Mouse (Mus musculus): ENCODE data around the gene Zscan29. TPM values are rescaled to one million over a fixed set of nuclear protein-coding genes. Genes with fewer than 3 reads are reported as not detected.

The Zscan29 gene
- polyA plus RNA-seq, 1 experiment = 3.5 TPM

GRCm38 (mm10) chr2:121178828-121179479 lies 8.0 kb upstream of the Zscan29 start:
- H3K27ac ChIP-seq (ENCODE audit: insufficient read depth, low read length) = no peak overlapping the region
- TF ChIP-seq POLR2A (IDR thresholded peaks at IDR 0.05; ENCODE audit: extremely low read depth, insufficient read depth, low read length) (no peak), CTCF (IDR thresholded peaks at IDR 0.05; ENCODE audit: extremely low read depth, insufficient read depth, low read length) (no peak)
- no peak overlapping the region for H3K4me3 ChIP-seq (ENCODE audit: insufficient read depth, low read length)
- H3K4me1 ChIP-seq (ENCODE audit: control insufficient read depth, insufficient read depth, low read length) = no peaks in the 10 kb centered on the region

GRCm38 (mm10) chr2:121170481-121170971 lies 399 bp downstream of the Zscan29 start, which contains the start of gene Tubgcp4:
Gene Tubgcp4, plus strand, starts transcription at chr2:121170654.
- H3K4me3 ChIP-seq (ENCODE audit: insufficient read depth, low read length) = peak within 1 kb of the TSS; percentile 97
- TF ChIP-seq POLR2A (IDR thresholded peaks at IDR 0.05; ENCODE audit: extremely low read depth, insufficient read depth, low read length) (no peak), CTCF (IDR thresholded peaks at IDR 0.05; ENCODE audit: extremely low read depth, insufficient read depth, low read length) (no peak)
- peaks cover 2% of the 10 kb centered on the region for H3K4me1 ChIP-seq (ENCODE audit: control insufficient read depth, insufficient read depth, low read length)

GRCm38 (mm10) chr2:121169902-121170301 lies 1.0 kb downstream of the Zscan29 start:
- no peak overlapping the region for H3K27ac ChIP-seq (ENCODE audit: insufficient read depth, low read length)

More at GRCm38 (mm10) chr2:121170481-121170971, 399 bp downstream of the Zscan29 start, which contains the start of gene Tubgcp4:
- H3K27ac ChIP-seq (ENCODE audit: insufficient read depth, low read length) = peak within 1 kb of the TSS; percentile 89

GRCm38 (mm10) chr2:121169173-121169572 lies 1.8 kb downstream of the Zscan29 start:
- peaks cover 2% of the 10 kb centered on the region for H3K4me1 ChIP-seq (ENCODE audit: control insufficient read depth, insufficient read depth, low read length)
- TF ChIP-seq CTCF (IDR thresholded peaks at IDR 0.05; ENCODE audit: extremely low read depth, insufficient read depth, low read length) = no peak
- TF ChIP-seq POLR2A (IDR thresholded peaks at IDR 0.05; ENCODE audit: extremely low read depth, insufficient read depth, low read length) = no peak
- H3K27ac ChIP-seq (ENCODE audit: insufficient read depth, low read length) = no peak overlapping the region
- H3K4me3 ChIP-seq (ENCODE audit: insufficient read depth, low read length) = no peak overlapping the region; the same call in 1 of the 2 replicates

More at GRCm38 (mm10) chr2:121169902-121170301, 1.0 kb downstream of the Zscan29 start:
- H3K4me1 ChIP-seq (ENCODE audit: control insufficient read depth, insufficient read depth, low read length) = peaks cover 2% of the 10 kb centered on the region
- no peak for TF ChIP-seq CTCF (IDR thresholded peaks at IDR 0.05; ENCODE audit: extremely low read depth, insufficient read depth, low read length)
- TF ChIP-seq POLR2A (IDR thresholded peaks at IDR 0.05; ENCODE audit: extremely low read depth, insufficient read depth, low read length) = no peak
- peak overlapping the region; percentile 97 for H3K4me3 ChIP-seq (ENCODE audit: insufficient read depth, low read length)

- Histone ChIP-seq H3K4me3 (ENCODE audit: insufficient read depth, low read length) (no peak overlapping the region), H3K27ac (ENCODE audit: insufficient read depth, low read length) (no peak overlapping the region), H3K4me1 (ENCODE audit: control insufficient read depth, insufficient read depth, low read length) (no peaks in the 10 kb centered on the region)
- TF ChIP-seq POLR2A (IDR thresholded peaks at IDR 0.05; ENCODE audit: extremely low read depth, insufficient read depth, low read length) = no peak
- TF ChIP-seq CTCF (IDR thresholded peaks at IDR 0.05; ENCODE audit: extremely low read depth, insufficient read depth, low read length) = no peak
Measured at GRCm38 (mm10) chr2:121153100-121153499, 17.8 kb downstream of the Zscan29 start.

GRCm38 (mm10) chr2:121149679-121150078 lies 21.2 kb downstream of the Zscan29 start:
- Histone ChIP-seq H3K4me1 (ENCODE audit: control insufficient read depth, insufficient read depth, low read length) (no peaks in the 10 kb centered on the region), H3K27ac (ENCODE audit: insufficient read depth, low read length) (no peak overlapping the region), H3K4me3 (ENCODE audit: insufficient read depth, low read length) (no peak overlapping the region)
- TF ChIP-seq POLR2A (IDR thresholded peaks at IDR 0.05; ENCODE audit: extremely low read depth, insufficient read depth, low read length) = no peak
- TF ChIP-seq CTCF (IDR thresholded peaks at IDR 0.05; ENCODE audit: extremely low read depth, insufficient read depth, low read length) = no peak

GRCm38 (mm10) chr2:121142415-121142814 lies 28.5 kb downstream of the Zscan29 start:
- H3K27ac ChIP-seq (ENCODE audit: insufficient read depth, low read length) = no peak overlapping the region
- no peak overlapping the region for H3K4me3 ChIP-seq (ENCODE audit: insufficient read depth, low read length)
- H3K4me1 ChIP-seq (ENCODE audit: control insufficient read depth, insufficient read depth, low read length) = peaks cover 7% of the 10 kb centered on the region
- TF ChIP-seq POLR2A (IDR thresholded peaks at IDR 0.05; ENCODE audit: extremely low read depth, insufficient read depth, low read length) (no peak), CTCF (IDR thresholded peaks at IDR 0.05; ENCODE audit: extremely low read depth, insufficient read depth, low read length) (no peak)

GRCm38 (mm10) chr2:121141216-121142035 lies 29.5 kb downstream of the Zscan29 start:
- peak overlapping the region; percentile 56; the same call in 1 of the 2 replicates for H3K4me3 ChIP-seq (ENCODE audit: insufficient read depth, low read length)
- no peak overlapping the region for H3K27ac ChIP-seq (ENCODE audit: insufficient read depth, low read length)
- TF ChIP-seq CTCF (IDR thresholded peaks at IDR 0.05; ENCODE audit: extremely low read depth, insufficient read depth, low read length) (no peak), POLR2A (IDR thresholded peaks at IDR 0.05; ENCODE audit: extremely low read depth, insufficient read depth, low read length) (no peak)
- peaks cover 7% of the 10 kb centered on the region for H3K4me1 ChIP-seq (ENCODE audit: control insufficient read depth, insufficient read depth, low read length)

- peaks cover 7% of the 10 kb centered on the region for H3K4me1 ChIP-seq (ENCODE audit: control insufficient read depth, insufficient read depth, low read length)
- no peak for TF ChIP-seq CTCF (IDR thresholded peaks at IDR 0.05; ENCODE audit: extremely low read depth, insufficient read depth, low read length)
- peak; percentile 89 for TF ChIP-seq POLR2A (IDR thresholded peaks at IDR 0.05; ENCODE audit: extremely low read depth, insufficient read depth, low read length)
- peak within 1 kb of the TSS; percentile 56 for H3K4me3 ChIP-seq (ENCODE audit: insufficient read depth, low read length)
- H3K27ac ChIP-seq (ENCODE audit: insufficient read depth, low read length) = peak within 1 kb of the TSS; percentile 96
Measured at GRCm38 (mm10) chr2:121140018-121140882, 30.7 kb downstream of the Zscan29 start, which contains the start of the genes Adal and Lcmt2. Gene Adal, plus strand, starts transcription at chr2:121140428. Gene Lcmt2, minus strand, starts transcription at chr2:121140653.

Data from cortical plate, adult 2 months (tissue).